Mouse (Mus musculus): Measurements from ENCODE around the gene H2-DMb2. TPM values are rescaled to one million over a fixed set of nuclear protein-coding genes. Genes with fewer than 3 reads are reported as not detected.

Gene H2-DMb2
- polyA plus RNA-seq, 1 experiment = not detected

DNA sequence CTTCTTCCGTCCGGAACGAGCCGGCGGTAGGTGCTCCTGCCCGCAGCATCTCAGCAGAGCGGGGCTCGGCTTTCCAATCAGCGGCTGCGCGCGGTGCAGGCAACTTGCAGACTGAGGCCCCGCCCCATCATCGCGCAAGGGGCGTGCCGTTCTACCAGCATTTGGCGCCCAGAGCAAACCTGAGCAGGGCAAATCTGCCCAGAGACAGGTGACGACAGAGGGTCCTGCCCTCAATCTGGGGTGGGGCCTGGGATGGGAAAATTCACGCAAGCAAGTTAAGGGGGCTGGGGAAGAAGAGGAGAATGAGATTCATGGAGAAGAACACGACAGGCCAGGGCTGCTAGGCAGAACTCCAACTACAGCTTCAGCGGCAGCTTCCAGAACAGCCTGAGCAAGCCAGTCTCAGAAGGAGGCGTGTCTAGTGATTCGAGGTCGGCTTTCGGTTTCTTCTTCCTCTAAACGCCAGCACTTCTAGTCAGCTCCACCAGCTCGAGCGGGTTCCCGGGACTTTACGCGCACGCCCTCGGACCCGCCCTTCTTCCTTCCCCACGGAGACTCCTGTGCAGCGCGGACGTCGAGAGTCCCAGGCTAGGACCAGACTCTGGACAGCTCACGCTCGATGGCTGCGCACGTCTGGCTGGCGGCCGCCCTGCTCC lies 44.3 kb downstream of the H2-DMb2 start, which contains the start of the genes Tap1 and Psmb9:
TSS of gene Tap1 (plus strand) at position 293 of the 656 bp plus-strand sequence.
TSS of gene Psmb9 (minus strand) at position 504 of the 656 bp plus-strand sequence.
- Histone ChIP-seq H3K27me3 (ENCODE audit: control insufficient read depth, insufficient read depth, insufficient read length) (peaks cover 67% of the 10 kb centered on the region), H3K79me2 (ENCODE audit: control insufficient read depth, insufficient read depth) (no peaks in the 10 kb centered on the region), H3K4me2 (ENCODE audit: low read depth) (peak within 1 kb of the TSS; percentile 76), H3ac (ENCODE audit: control insufficient read depth, insufficient read length) (peak within 1 kb of the TSS; percentile 1), H3K36me3 (ENCODE audit: control insufficient read depth, insufficient read depth) (no peaks in the 10 kb centered on the region), H3K4me3 (peak within 1 kb of the TSS; percentile 35)
- TF ChIP-seq E2F4 (IDR thresholded peaks at IDR 0.05; ENCODE audit: insufficient read depth) = no peak
- no peak for TF ChIP-seq POLR2A (IDR thresholded peaks at IDR 0.05; ENCODE audit: insufficient read length, low read depth)
- no peak for TF ChIP-seq TCF3 (IDR thresholded peaks at IDR 0.05; ENCODE audit: insufficient read length, low read depth)
- TF ChIP-seq MYOD1 (IDR thresholded peaks at IDR 0.05; ENCODE audit: control insufficient read depth in 1 of 3, insufficient read length in 2 of 3, low read depth in 2 of 3) = no peak
- peak; percentile 41 for TF ChIP-seq REST (IDR thresholded peaks at IDR 0.05; ENCODE audit: insufficient read depth, insufficient read length)
- no peak for TF ChIP-seq MYOG (IDR thresholded peaks at IDR 0.05; ENCODE audit: control insufficient read depth in 1 of 3, insufficient read depth in 1 of 3, insufficient read length in 2 of 3, low read depth in 2 of 3)
- no peak for TF ChIP-seq USF1 (IDR thresholded peaks at IDR 0.05; ENCODE audit: low read depth)
- no peak for TF ChIP-seq TCF12 (IDR thresholded peaks at IDR 0.05; ENCODE audit: insufficient read depth, poor library complexity, severe bottlenecking)

GRCm38 (mm10) chr17:34188010-34188409 lies 44.9 kb downstream of the H2-DMb2 start:
- H3K4me2 ChIP-seq (ENCODE audit: low read depth) = peak overlapping the region; percentile 76
- peak overlapping the region; percentile 1 for H3ac ChIP-seq (ENCODE audit: control insufficient read depth, insufficient read length)
- H3K27me3 ChIP-seq (ENCODE audit: control insufficient read depth, insufficient read depth, insufficient read length) = peaks cover 73% of the 10 kb centered on the region
- H3K79me2 ChIP-seq (ENCODE audit: control insufficient read depth, insufficient read depth) = no peaks in the 10 kb centered on the region
- TF ChIP-seq MYOG (IDR thresholded peaks at IDR 0.05; ENCODE audit: control insufficient read depth in 1 of 3, insufficient read depth in 1 of 3, insufficient read length in 2 of 3, low read depth in 2 of 3) = no peak
- no peak for TF ChIP-seq CEBPB (IDR thresholded peaks at IDR 0.05; ENCODE audit: insufficient read depth, poor library complexity, severe bottlenecking)
- no peak for TF ChIP-seq TCF3 (IDR thresholded peaks at IDR 0.05; ENCODE audit: insufficient read length, low read depth)
- no peak for TF ChIP-seq REST (IDR thresholded peaks at IDR 0.05; ENCODE audit: insufficient read depth, insufficient read length)
- TF ChIP-seq MAX (IDR thresholded peaks at IDR 0.05; ENCODE audit: low read depth) = no peak
- no peak for TF ChIP-seq TCF12 (IDR thresholded peaks at IDR 0.05; ENCODE audit: insufficient read depth, poor library complexity, severe bottlenecking)
- TF ChIP-seq USF1 (IDR thresholded peaks at IDR 0.05; ENCODE audit: low read depth) = no peak
- no peak for TF ChIP-seq POLR2A (IDR thresholded peaks at IDR 0.05; ENCODE audit: insufficient read length, low read depth)
- no peak for TF ChIP-seq E2F4 (IDR thresholded peaks at IDR 0.05; ENCODE audit: insufficient read depth)
- TF ChIP-seq MYOD1 (IDR thresholded peaks at IDR 0.05; ENCODE audit: control insufficient read depth in 1 of 3, insufficient read length in 2 of 3, low read depth in 2 of 3) = no peak
- no peak for TF ChIP-seq SRF (IDR thresholded peaks at IDR 0.05; ENCODE audit: control insufficient read depth, insufficient read length, low read depth)
- no peaks in the 10 kb centered on the region for H3K36me3 ChIP-seq (ENCODE audit: control insufficient read depth, insufficient read depth)
- H3K4me3 ChIP-seq = peak overlapping the region; percentile 35

DNA sequence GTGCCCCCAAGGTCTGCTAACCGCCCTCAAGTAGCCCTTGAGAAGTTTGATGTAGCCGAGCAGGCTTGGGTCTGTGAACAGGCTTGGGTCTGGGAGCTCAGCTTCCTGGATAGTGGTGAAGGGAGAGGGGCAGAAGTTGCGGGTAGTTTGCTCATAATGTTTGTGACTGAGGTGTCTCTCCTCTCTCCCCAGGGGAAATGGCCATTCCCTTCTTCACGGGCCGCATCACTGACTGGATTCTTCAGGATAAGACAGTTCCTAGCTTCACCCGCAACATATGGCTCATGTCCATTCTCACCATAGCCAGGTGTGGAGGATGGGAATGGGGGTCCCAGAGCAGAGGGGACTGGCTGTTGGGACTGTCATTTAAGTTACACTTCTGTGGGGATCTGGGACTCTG lies 45.9 kb downstream of the H2-DMb2 start:
- TF ChIP-seq TCF12 (IDR thresholded peaks at IDR 0.05; ENCODE audit: insufficient read depth, poor library complexity, severe bottlenecking) = no peak
- TF ChIP-seq USF1 (IDR thresholded peaks at IDR 0.05; ENCODE audit: low read depth) = no peak
- TF ChIP-seq POLR2A (IDR thresholded peaks at IDR 0.05; ENCODE audit: insufficient read length, low read depth) = no peak
- no peak for TF ChIP-seq CEBPB (IDR thresholded peaks at IDR 0.05; ENCODE audit: insufficient read depth, poor library complexity, severe bottlenecking)
- Histone ChIP-seq H3K36me3 (ENCODE audit: control insufficient read depth, insufficient read depth) (no peaks in the 10 kb centered on the region), H3K4me3 (no peak overlapping the region), H3K4me2 (ENCODE audit: low read depth) (no peak overlapping the region), H3K79me2 (ENCODE audit: control insufficient read depth, insufficient read depth) (no peaks in the 10 kb centered on the region), H3K27me3 (ENCODE audit: control insufficient read depth, insufficient read depth, insufficient read length) (peaks cover 75% of the 10 kb centered on the region), H3ac (ENCODE audit: control insufficient read depth, insufficient read length) (no peak overlapping the region)

- TF ChIP-seq SRF (IDR thresholded peaks at IDR 0.05; ENCODE audit: control insufficient read depth, insufficient read length, low read depth) (no peak), MYOG (IDR thresholded peaks at IDR 0.05; ENCODE audit: control insufficient read depth in 1 of 3, insufficient read depth in 1 of 3, insufficient read length in 2 of 3, low read depth in 2 of 3) (no peak), USF1 (IDR thresholded peaks at IDR 0.05; ENCODE audit: low read depth) (no peak), TCF12 (IDR thresholded peaks at IDR 0.05; ENCODE audit: insufficient read depth, poor library complexity, severe bottlenecking) (no peak)
- no peak overlapping the region for H3K4me2 ChIP-seq (ENCODE audit: low read depth)
- H3K79me2 ChIP-seq (ENCODE audit: control insufficient read depth, insufficient read depth) = no peaks in the 10 kb centered on the region
- H3K36me3 ChIP-seq (ENCODE audit: control insufficient read depth, insufficient read depth) = no peaks in the 10 kb centered on the region
- H3ac ChIP-seq (ENCODE audit: control insufficient read depth, insufficient read length) = no peak overlapping the region
- peaks cover 82% of the 10 kb centered on the region for H3K27me3 ChIP-seq (ENCODE audit: control insufficient read depth, insufficient read depth, insufficient read length)
- no peak overlapping the region for H3K4me3 ChIP-seq
These were observed 49.7 kb downstream of the H2-DMb2 start for GRCm38 (mm10) chr17:34192852-34193251.

GRCm38 (mm10) chr17:34193468-34193867 lies 50.4 kb downstream of the H2-DMb2 start:
- H3K27me3 ChIP-seq (ENCODE audit: control insufficient read depth, insufficient read depth, insufficient read length) = peaks cover 82% of the 10 kb centered on the region
- no peak for TF ChIP-seq MAX (IDR thresholded peaks at IDR 0.05; ENCODE audit: low read depth)
- TF ChIP-seq MYOG (IDR thresholded peaks at IDR 0.05; ENCODE audit: control insufficient read depth in 1 of 3, insufficient read depth in 1 of 3, insufficient read length in 2 of 3, low read depth in 2 of 3) = no peak
- no peak for TF ChIP-seq MYOD1 (IDR thresholded peaks at IDR 0.05; ENCODE audit: control insufficient read depth in 1 of 3, insufficient read length in 2 of 3, low read depth in 2 of 3)
- TF ChIP-seq TCF12 (IDR thresholded peaks at IDR 0.05; ENCODE audit: insufficient read depth, poor library complexity, severe bottlenecking) = no peak
- TF ChIP-seq POLR2A (IDR thresholded peaks at IDR 0.05; ENCODE audit: insufficient read length, low read depth) = no peak
- no peak for TF ChIP-seq CEBPB (IDR thresholded peaks at IDR 0.05; ENCODE audit: insufficient read depth, poor library complexity, severe bottlenecking)
- no peak for TF ChIP-seq SRF (IDR thresholded peaks at IDR 0.05; ENCODE audit: control insufficient read depth, insufficient read length, low read depth)
- TF ChIP-seq E2F4 (IDR thresholded peaks at IDR 0.05; ENCODE audit: insufficient read depth) = no peak
- no peak for TF ChIP-seq TCF3 (IDR thresholded peaks at IDR 0.05; ENCODE audit: insufficient read length, low read depth)
- TF ChIP-seq REST (IDR thresholded peaks at IDR 0.05; ENCODE audit: insufficient read depth, insufficient read length) = no peak
- TF ChIP-seq POLR2AphosphoS2 (IDR thresholded peaks at IDR 0.05; ENCODE audit: insufficient read length, low read depth) = no peak
- no peak for TF ChIP-seq USF1 (IDR thresholded peaks at IDR 0.05; ENCODE audit: low read depth)
- no peak overlapping the region for H3K4me2 ChIP-seq (ENCODE audit: low read depth)
- no peak overlapping the region for H3ac ChIP-seq (ENCODE audit: control insufficient read depth, insufficient read length)
- no peaks in the 10 kb centered on the region for H3K36me3 ChIP-seq (ENCODE audit: control insufficient read depth, insufficient read depth)
- no peaks in the 10 kb centered on the region for H3K79me2 ChIP-seq (ENCODE audit: control insufficient read depth, insufficient read depth)
- H3K4me3 ChIP-seq = no peak overlapping the region

Measured in myocyte (in vitro differentiated cells).